Mouse (Mus musculus) megakaryocyte, adult 5-6 weeks (primary cell): Measurements from ENCODE around the gene Olfr194. TPM values are rescaled to one million over a fixed set of nuclear protein-coding genes. Genes with fewer than 3 reads are reported as not detected.
"Not testable (repeated sequence)": the region's sequence is repeated elsewhere in the genome, so short reads cannot be mapped to it uniquely, and the experiment has no call there.

Source experiments
- ATAC-seq: 2 replicates; pipeline ENCODE4 v1.8.0; 2016; ENCODE audit warnings: mild to moderate bottlenecking, inconsistent platforms; ENCODE audit not compliant: poor library complexity, severe bottlenecking
- total RNA-seq, 2 experiments: library from RNA; stranded (forward) in 1 of 2; stranded (reverse) in 1 of 2; fragments of 153-499, 151-499 nt in 1 of 2; fragments of 221-1000, 200-1000 nt in 1 of 2; gene quantifications; 2 replicates each; pipeline versions ENCODE4 v1.2.3 to v1.2.4; 2015 to 2017

The Olfr194 gene
- total RNA-seq (2015) (not detected in 2 replicates), total RNA-seq (2017) (not detected in 2 replicates)

GRCm38 (mm10) chr16:59120969-59121368 is at the start of gene Olfr194:
TSS of gene Olfr194 (minus strand) at chr16:59121069.
- ATAC-seq: no peak

DNA sequence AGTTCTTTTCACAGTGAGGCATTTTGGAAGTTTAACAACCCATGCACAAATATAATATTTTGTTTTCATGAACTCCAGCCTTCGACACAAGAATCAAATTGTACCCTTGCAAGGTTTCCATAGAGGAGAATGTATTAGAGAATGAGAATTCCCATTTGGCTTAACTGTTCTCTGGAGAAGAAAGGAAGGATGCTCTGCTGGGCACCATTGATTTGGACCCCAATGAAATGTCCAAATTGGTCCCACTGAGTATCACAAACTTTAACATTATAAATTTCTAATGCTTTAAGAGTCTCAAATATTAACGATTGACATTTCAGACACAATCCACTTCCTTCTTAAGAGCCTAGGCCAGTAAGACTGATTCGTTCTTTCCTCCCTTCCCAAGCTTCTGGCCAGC is 49.5 kb upstream of the Olfr194 start, which contains the start of gene Olfr196:
Gene Olfr196, minus strand, starts transcription at position 101 of the 400 bp plus-strand sequence.
- no peak for ATAC-seq

GRCm38 (mm10) chr16:59151996-59152395 is 31.1 kb upstream of the Olfr194 start:
- ATAC-seq: no peak

DNA sequence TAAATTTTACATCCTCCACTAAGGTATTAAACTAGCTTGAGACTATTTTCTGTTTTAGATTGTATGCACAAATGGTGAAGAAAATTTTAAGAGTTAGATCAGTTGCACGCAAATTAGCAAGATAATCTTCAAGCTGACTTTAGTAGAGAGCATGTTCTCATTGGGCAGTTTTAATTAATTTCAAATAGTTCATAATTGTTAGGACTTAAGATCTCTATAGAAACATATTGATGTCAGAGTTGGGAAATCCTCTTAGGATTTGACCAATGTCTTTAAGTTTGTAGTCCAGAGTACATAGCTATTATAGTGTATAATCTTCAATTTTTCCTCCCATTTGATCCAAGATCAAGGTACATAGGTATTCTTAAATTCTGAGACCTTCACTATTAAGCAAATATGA is 25.9 kb upstream of the Olfr194 start, which contains the start of gene Olfr195:
Gene Olfr195, plus strand, starts transcription at position 301 of the 400 bp plus-strand sequence.
- no peak for ATAC-seq

GRCm38 (mm10) chr16:59141105-59141504 is 20.2 kb upstream of the Olfr194 start:
- no peak for ATAC-seq

- ATAC-seq: no peak
These were observed 9.9 kb upstream of the Olfr194 start for GRCm38 (mm10) chr16:59130740-59131139.

GRCm38 (mm10) chr16:59111781-59112180 is 9.1 kb downstream of the Olfr194 start, which contains the start of gene Olfr193:
TSS of gene Olfr193 (minus strand) at chr16:59111881.
- ATAC-seq: no peak

DNA sequence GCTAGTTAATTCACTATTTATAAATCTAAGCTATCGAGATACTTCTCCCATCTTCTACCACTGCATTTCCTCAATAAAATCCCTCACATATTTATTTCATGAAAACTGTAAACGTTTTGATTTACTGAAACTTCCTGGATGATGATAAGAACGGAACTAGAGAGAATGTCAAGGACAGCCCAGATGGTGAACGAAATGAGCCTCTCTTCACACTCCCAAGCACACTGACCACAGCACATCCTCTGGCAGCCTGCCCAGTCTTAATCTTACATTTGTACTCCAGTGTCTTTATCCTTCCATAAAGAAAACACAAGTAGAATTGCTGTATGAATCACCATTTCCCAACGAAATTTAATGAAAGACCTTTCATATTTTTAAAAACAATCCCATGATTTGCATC is 12.3 kb downstream of the Olfr194 start:
- not testable (repeated sequence) for ATAC-seq

GRCm38 (mm10) chr16:59105312-59105711 is 15.6 kb downstream of the Olfr194 start:
- ATAC-seq: no peak

- not testable (repeated sequence) for ATAC-seq
These were observed 31.1 kb downstream of the Olfr194 start, which contains the start of gene Olfr191 for GRCm38 (mm10) chr16:59089722-59090121. TSS of gene Olfr191 (minus strand) at chr16:59089822.

- not testable (repeated sequence) for ATAC-seq
These were observed 39.8 kb downstream of the Olfr194 start for GRCm38 (mm10) chr16:59081113-59081512.

DNA sequence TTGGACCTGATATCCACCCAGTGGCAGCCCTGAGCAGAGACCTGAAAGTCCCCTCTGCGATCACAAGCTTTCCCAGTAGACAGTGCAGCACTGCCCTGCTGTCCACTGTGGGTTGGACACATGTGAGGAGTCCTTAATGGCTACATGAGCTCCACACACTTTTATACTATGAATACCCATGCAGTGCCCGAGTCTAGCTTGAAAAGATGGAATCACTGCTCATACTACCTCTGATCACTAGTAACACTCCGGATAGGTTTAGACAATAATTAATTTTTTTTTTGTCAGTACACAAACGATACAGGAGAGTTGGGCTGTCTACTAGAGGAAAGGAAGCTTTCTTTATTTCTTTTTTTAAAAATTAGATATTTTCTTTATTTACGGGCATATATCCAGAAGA is 43.0 kb downstream of the Olfr194 start, which contains the start of gene Olfr190:
Gene Olfr190, minus strand, starts transcription at position 101 of the 400 bp plus-strand sequence.
- no peak for ATAC-seq

GRCm38 (mm10) chr16:59073520-59073919 is 47.3 kb downstream of the Olfr194 start:
- no peak for ATAC-seq

DNA sequence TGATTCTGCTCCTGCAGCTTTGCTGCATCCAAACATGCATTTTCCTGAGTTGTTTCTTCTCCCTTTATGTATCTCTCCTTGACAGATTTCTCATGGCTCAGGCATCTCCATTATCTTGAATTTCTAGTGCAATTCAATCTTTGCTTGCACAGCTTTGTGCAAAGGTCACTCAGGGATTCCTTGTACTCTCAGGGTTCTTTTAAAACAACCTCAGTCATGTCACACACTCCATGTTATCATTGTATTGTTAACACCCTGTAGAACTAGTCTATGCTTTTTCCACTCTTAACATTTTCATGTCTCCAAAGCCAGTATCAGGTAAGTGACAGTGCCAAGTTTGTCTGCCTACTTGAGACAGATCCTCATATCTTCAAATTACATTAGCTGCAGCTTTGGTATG is 49.1 kb downstream of the Olfr194 start:
- ATAC-seq: no peak

Other genes starting within 250 kb of the Olfr194 start
- gene Olfr177, start 246.3 kb downstream of the Olfr194 start, total RNA-seq (2015): not detected in 2 replicates
- not detected in 2 replicates for gene Olfr177, start 246.3 kb downstream of the Olfr194 start, total RNA-seq (2017)
- not detected in 2 replicates for gene Olfr178, start 229.0 kb downstream of the Olfr194 start, total RNA-seq (2015)
- not detected in 2 replicates for gene Olfr178, start 229.0 kb downstream of the Olfr194 start, total RNA-seq (2017)
- gene Olfr181, start 192.3 kb downstream of the Olfr194 start, total RNA-seq (2015): not detected in 2 replicates
- not detected in 2 replicates for gene Olfr181, start 192.3 kb downstream of the Olfr194 start, total RNA-seq (2017)
- gene Olfr180, start 191.7 kb downstream of the Olfr194 start, total RNA-seq (2015): not detected in 2 replicates
- not detected in 2 replicates for gene Olfr180, start 191.7 kb downstream of the Olfr194 start, total RNA-seq (2017)
- not detected in 2 replicates for gene Olfr183, start 125.7 kb downstream of the Olfr194 start, total RNA-seq (2015)
- gene Olfr183, start 125.7 kb downstream of the Olfr194 start, total RNA-seq (2017): not detected in 2 replicates
- gene Olfr186, start 90.8 kb downstream of the Olfr194 start, total RNA-seq (2015): not detected in 2 replicates
- not detected in 2 replicates for gene Olfr186, start 90.8 kb downstream of the Olfr194 start, total RNA-seq (2017)
- gene Olfr187, start 81.3 kb downstream of the Olfr194 start, total RNA-seq (2015): not detected in 2 replicates
- not detected in 2 replicates for gene Olfr187, start 81.3 kb downstream of the Olfr194 start, total RNA-seq (2017)
- not detected in 2 replicates for gene Olfr190, start 43.1 kb downstream of the Olfr194 start, total RNA-seq (2015)
- not detected in 2 replicates for gene Olfr190, start 43.1 kb downstream of the Olfr194 start, total RNA-seq (2017)
- not detected in 2 replicates for gene Olfr191, start 31.2 kb downstream of the Olfr194 start, total RNA-seq (2015)
- gene Olfr191, start 31.2 kb downstream of the Olfr194 start, total RNA-seq (2017): not detected in 2 replicates
- not detected in 2 replicates for gene Olfr193, start 9.2 kb downstream of the Olfr194 start, total RNA-seq (2015)
- not detected in 2 replicates for gene Olfr193, start 9.2 kb downstream of the Olfr194 start, total RNA-seq (2017)
- gene Olfr195, start 26.0 kb upstream of the Olfr194 start, total RNA-seq (2015): not detected in 2 replicates
- not detected in 2 replicates for gene Olfr195, start 26.0 kb upstream of the Olfr194 start, total RNA-seq (2017)
- gene Olfr196, start 49.4 kb upstream of the Olfr194 start, total RNA-seq (2015): not detected in 2 replicates
- not detected in 2 replicates for gene Olfr196, start 49.4 kb upstream of the Olfr194 start, total RNA-seq (2017)
- gene Olfr198, start 82.5 kb upstream of the Olfr194 start, total RNA-seq (2015): not detected in 2 replicates
- gene Olfr198, start 82.5 kb upstream of the Olfr194 start, total RNA-seq (2017): not detected in 2 replicates
- gene Olfr199, start 98.7 kb upstream of the Olfr194 start, total RNA-seq (2015): not detected in 2 replicates
- not detected in 2 replicates for gene Olfr199, start 98.7 kb upstream of the Olfr194 start, total RNA-seq (2017)
- gene Olfr201, start 151.6 kb upstream of the Olfr194 start, total RNA-seq (2015): not detected in 2 replicates
- not detected in 2 replicates for gene Olfr201, start 151.6 kb upstream of the Olfr194 start, total RNA-seq (2017)
- not detected in 2 replicates for gene Olfr202, start 165.7 kb upstream of the Olfr194 start, total RNA-seq (2015)
- not detected in 2 replicates for gene Olfr202, start 165.7 kb upstream of the Olfr194 start, total RNA-seq (2017)
- not detected in 2 replicates for gene Olfr203, start 177.8 kb upstream of the Olfr194 start, total RNA-seq (2015)
- gene Olfr203, start 177.8 kb upstream of the Olfr194 start, total RNA-seq (2017): not detected in 2 replicates
- gene Olfr204, start 197.2 kb upstream of the Olfr194 start, total RNA-seq (2015): not detected in 2 replicates
- gene Olfr204, start 197.2 kb upstream of the Olfr194 start, total RNA-seq (2017): not detected in 2 replicates
- not detected in 2 replicates for gene Olfr205, start 210.1 kb upstream of the Olfr194 start, total RNA-seq (2015)
- not detected in 2 replicates for gene Olfr205, start 210.1 kb upstream of the Olfr194 start, total RNA-seq (2017)
- not detected in 2 replicates for gene Olfr206, start 228.2 kb upstream of the Olfr194 start, total RNA-seq (2015)
- not detected in 2 replicates for gene Olfr206, start 228.2 kb upstream of the Olfr194 start, total RNA-seq (2017)
- gene Olfr209, start 242.9 kb upstream of the Olfr194 start, total RNA-seq (2015): not detected in 2 replicates
- gene Olfr209, start 242.9 kb upstream of the Olfr194 start, total RNA-seq (2017): not detected in 2 replicates